Mouse (Mus musculus): Measurements from ENCODE around the gene Tmem233. TPM values are rescaled to one million over a fixed set of nuclear protein-coding genes. Genes with fewer than 3 reads are reported as not detected.

The Tmem233 gene
- polyA plus RNA-seq, 1 experiment from 2014 or later: not detected

- ATAC-seq (ENCODE audit: low FRiP score, low TSS enrichment) (no peak), DNase-seq (ENCODE audit: low spot score) (no peak)
- H3K9me3 ChIP-seq (ENCODE audit: control insufficient read depth, low read length): no peaks in the 10 kb centered on the region
- H3K36me3 ChIP-seq (ENCODE audit: control insufficient read depth, insufficient read depth, low read length): no peaks in the 10 kb centered on the region
- no peak overlapping the region for H3K9ac ChIP-seq (ENCODE audit: low read length)
- TF ChIP-seq CTCF (IDR thresholded peaks at IDR 0.05; ENCODE audit: low read depth) (no peak), EP300 (optimal IDR thresholded peaks at IDR 0.05) (no peak)
- H3K4me3 ChIP-seq (ENCODE audit: low read depth, low read length): no peak overlapping the region
- WGBS: 15% methylated on average over 11 of the region's 11 CpGs
- peak overlapping the region; percentile 44 for H3K4me2 ChIP-seq (replicated peaks; ENCODE audit: low read depth)
- no peaks in the 10 kb centered on the region for H3K4me1 ChIP-seq (replicated peaks; ENCODE audit: control insufficient read depth, insufficient read depth)
- no peaks in the 10 kb centered on the region for H3K27me3 ChIP-seq (ENCODE audit: control insufficient read depth, insufficient read depth, low read length)
- no peak overlapping the region for H3K27ac ChIP-seq (replicated peaks)
Observed at GRCm38 (mm10) chr5:116039706-116040105, 43.3 kb downstream of the Tmem233 start.

- H3K27me3 ChIP-seq (ENCODE audit: control insufficient read depth, insufficient read depth, low read length): no peaks in the 10 kb centered on the region
- no peaks in the 10 kb centered on the region for H3K9me3 ChIP-seq (ENCODE audit: control insufficient read depth, low read length)
- no peak for ATAC-seq (ENCODE audit: low FRiP score, low TSS enrichment)
- no peak overlapping the region for H3K9ac ChIP-seq (ENCODE audit: low read length)
- WGBS: 48% methylated on average over 12 of the region's 12 CpGs
- H3K4me2 ChIP-seq (replicated peaks; ENCODE audit: low read depth): no peak overlapping the region
- no peaks in the 10 kb centered on the region for H3K4me1 ChIP-seq (replicated peaks; ENCODE audit: control insufficient read depth, insufficient read depth)
- no peak overlapping the region for H3K27ac ChIP-seq (replicated peaks)
- no peak for DNase-seq (ENCODE audit: low spot score)
- TF ChIP-seq EP300 (optimal IDR thresholded peaks at IDR 0.05): no peak
- no peak for TF ChIP-seq CTCF (IDR thresholded peaks at IDR 0.05; ENCODE audit: low read depth)
- H3K36me3 ChIP-seq (ENCODE audit: control insufficient read depth, insufficient read depth, low read length): no peaks in the 10 kb centered on the region
- H3K4me3 ChIP-seq (ENCODE audit: low read depth, low read length): no peak overlapping the region
Observed at GRCm38 (mm10) chr5:116037731-116038130, 45.3 kb downstream of the Tmem233 start.

GRCm38 (mm10) chr5:116036465-116036864 is 46.6 kb downstream of the Tmem233 start:
- 71% methylated on average over 16 of the region's 16 CpGs for WGBS
- no peaks in the 10 kb centered on the region for H3K9me3 ChIP-seq (ENCODE audit: control insufficient read depth, low read length)
- TF ChIP-seq EP300 (optimal IDR thresholded peaks at IDR 0.05) (no peak), CTCF (IDR thresholded peaks at IDR 0.05; ENCODE audit: low read depth) (no peak)
- no peak overlapping the region for H3K4me3 ChIP-seq (ENCODE audit: low read depth, low read length)
- H3K9ac ChIP-seq (ENCODE audit: low read length): no peak overlapping the region
- ATAC-seq (ENCODE audit: low FRiP score, low TSS enrichment) (no peak), DNase-seq (ENCODE audit: low spot score) (no peak)
- no peaks in the 10 kb centered on the region for H3K36me3 ChIP-seq (ENCODE audit: control insufficient read depth, insufficient read depth, low read length)
- H3K4me1 ChIP-seq (replicated peaks; ENCODE audit: control insufficient read depth, insufficient read depth): no peaks in the 10 kb centered on the region
- H3K27ac ChIP-seq (replicated peaks): no peak overlapping the region
- no peaks in the 10 kb centered on the region for H3K27me3 ChIP-seq (ENCODE audit: control insufficient read depth, insufficient read depth, low read length)
- H3K4me2 ChIP-seq (replicated peaks; ENCODE audit: low read depth): no peak overlapping the region

GRCm38 (mm10) chr5:116031190-116031577 is 51.9 kb downstream of the Tmem233 start:
- Histone ChIP-seq H3K4me3 (ENCODE audit: low read depth, low read length) (no peak overlapping the region), H3K4me1 (replicated peaks; ENCODE audit: control insufficient read depth, insufficient read depth) (no peaks in the 10 kb centered on the region), H3K27me3 (ENCODE audit: control insufficient read depth, insufficient read depth, low read length) (no peaks in the 10 kb centered on the region), H3K4me2 (replicated peaks; ENCODE audit: low read depth) (no peak overlapping the region), H3K27ac (replicated peaks) (no peak overlapping the region), H3K9me3 (ENCODE audit: control insufficient read depth, low read length) (no peaks in the 10 kb centered on the region), H3K9ac (ENCODE audit: low read length) (no peak overlapping the region), H3K36me3 (ENCODE audit: control insufficient read depth, insufficient read depth, low read length) (no peaks in the 10 kb centered on the region)
- DNase-seq (ENCODE audit: low spot score) (peak; percentile 74), ATAC-seq (ENCODE audit: low FRiP score, low TSS enrichment) (no peak)
- WGBS: 4% methylated on average over 14 of the region's 14 CpGs
- TF ChIP-seq EP300 (optimal IDR thresholded peaks at IDR 0.05) (no peak), CTCF (IDR thresholded peaks at IDR 0.05; ENCODE audit: low read depth) (peak; percentile 85)

- peak; percentile 55; the same call in 1 of the 2 replicates for ATAC-seq (ENCODE audit: low FRiP score, low TSS enrichment)
Observed at GRCm38 (mm10) chr5:116030566-116031189, 52.4 kb downstream of the Tmem233 start.

GRCm38 (mm10) chr5:116029071-116029470 is 54.0 kb downstream of the Tmem233 start:
- Histone ChIP-seq H3K9me3 (ENCODE audit: control insufficient read depth, low read length) (no peaks in the 10 kb centered on the region), H3K4me1 (replicated peaks; ENCODE audit: control insufficient read depth, insufficient read depth) (no peaks in the 10 kb centered on the region), H3K4me2 (replicated peaks; ENCODE audit: low read depth) (no peak overlapping the region), H3K4me3 (ENCODE audit: low read depth, low read length) (no peak overlapping the region), H3K36me3 (ENCODE audit: control insufficient read depth, insufficient read depth, low read length) (no peaks in the 10 kb centered on the region), H3K27me3 (ENCODE audit: control insufficient read depth, insufficient read depth, low read length) (no peaks in the 10 kb centered on the region), H3K9ac (ENCODE audit: low read length) (no peak overlapping the region), H3K27ac (replicated peaks) (no peak overlapping the region)
- DNase-seq (ENCODE audit: low spot score) (no peak), ATAC-seq (ENCODE audit: low FRiP score, low TSS enrichment) (no peak)
- TF ChIP-seq EP300 (optimal IDR thresholded peaks at IDR 0.05) (no peak), CTCF (IDR thresholded peaks at IDR 0.05; ENCODE audit: low read depth) (no peak)
- 58% methylated on average over 7 of the region's 7 CpGs for WGBS

More at GRCm38 (mm10) chr5:116030566-116031189, 52.4 kb downstream of the Tmem233 start:
- Histone ChIP-seq H3K9me3 (ENCODE audit: control insufficient read depth, low read length) (no peaks in the 10 kb centered on the region), H3K27ac (replicated peaks) (no peak overlapping the region), H3K4me2 (replicated peaks; ENCODE audit: low read depth) (no peak overlapping the region), H3K27me3 (ENCODE audit: control insufficient read depth, insufficient read depth, low read length) (no peaks in the 10 kb centered on the region), H3K9ac (ENCODE audit: low read length) (no peak overlapping the region), H3K4me1 (replicated peaks; ENCODE audit: control insufficient read depth, insufficient read depth) (no peaks in the 10 kb centered on the region), H3K36me3 (ENCODE audit: control insufficient read depth, insufficient read depth, low read length) (no peaks in the 10 kb centered on the region), H3K4me3 (ENCODE audit: low read depth, low read length) (no peak overlapping the region)
- TF ChIP-seq EP300 (optimal IDR thresholded peaks at IDR 0.05): no peak
- no peak for TF ChIP-seq CTCF (IDR thresholded peaks at IDR 0.05; ENCODE audit: low read depth)
- WGBS: 9% methylated on average over 19 of the region's 19 CpGs
- no peak for DNase-seq (ENCODE audit: low spot score)

Measured in stomach, postnatal 0 days (tissue).